Mouse (Mus musculus) liver, embryonic 16.5 days (tissue): Measurements from ENCODE around the gene Rbm48. TPM values are rescaled to one million over a fixed set of nuclear protein-coding genes. Genes with fewer than 3 reads are reported as not detected.
"Not testable (repeated sequence)": the region's sequence is repeated elsewhere in the genome, so short reads cannot be mapped to it uniquely, and the experiment has no call there.

Experiments
- ATAC-seq: fragments of 200-750 bp; cut with Nextera tagmentation; 2 replicates; pipeline ENCODE4 v1.8.0; 2017; ENCODE audit warnings: low read depth, mild to moderate bottlenecking, moderate number of reproducible peaks, moderate library complexity
- H3K27ac ChIP-seq: fragments of 300-500 bp; sonication (generic); 2 replicates; pipeline ENCODE4 v1.5.1; 2014; ENCODE audit warnings: mild to moderate bottlenecking, low read length
- H3K27me3 ChIP-seq: fragments of 300-500 bp; sonication (generic); 2 replicates; pipeline ENCODE4 v1.6.1; 2014; ENCODE audit warnings: low read depth, low read length, mixed read lengths; ENCODE audit not compliant: control insufficient read depth, insufficient read depth
- H3K36me3 ChIP-seq: fragments of 300-500 bp; sonication (generic); 2 replicates; pipeline ENCODE4 v1.6.1; 2014; ENCODE audit warnings: mild to moderate bottlenecking; ENCODE audit not compliant: control insufficient read depth, insufficient read depth
- H3K4me1 ChIP-seq: fragments of 300-500 bp; sonication (generic); 2 replicates; pipeline ENCODE4 v1.6.1; 2014; ENCODE audit warnings: low read depth, low read length, mixed read lengths; ENCODE audit not compliant: control insufficient read depth
- H3K4me2 ChIP-seq: fragments of 300-500 bp; sonication (generic); 2 replicates; pipeline ENCODE4 v1.6.1; 2014; ENCODE audit warnings: low read depth, low read length, mixed read lengths
- H3K4me3 ChIP-seq: fragments of 300-500 bp; sonication (generic); 2 replicates; pipeline ENCODE4 v1.5.1; 2014; ENCODE audit warnings: low read depth, mild to moderate bottlenecking, low read length
- H3K9ac ChIP-seq: fragments of 300-500 bp; sonication (generic); 2 replicates; pipeline ENCODE4 v1.6.1; 2014; ENCODE audit warnings: low read depth, low read length
- H3K9me3 ChIP-seq: fragments of 300-500 bp; sonication (generic); replicated peaks from 2 replicates; pipeline ENCODE4 v1.6.1; 2016; ENCODE audit warnings: low read length; ENCODE audit not compliant: control insufficient read depth
- WGBS: fragments of 180-500 bp; shearing (Covaris S2); extraction: QIAGEN DNeasy Blood & Tissue Kit; methylation state at CpG from one replicate; pipeline ENCODE4 v1.1.7; 2014; ENCODE audit not compliant: insufficient replicate concordance; 5-methylcytosine and 5-hydroxymethylcytosine counted together
- polyA plus RNA-seq: library from polyadenylated mRNA; unstranded; fragments of >200 nt; fragmentation: Nextera tagmentation; extraction: Ambion mirVana; gene quantifications from 2 replicates; pipeline ENCODE4 v1.2.1, GENCODE M21; 2015

Rbm48 gene
- polyA plus RNA-seq, 1 experiment from 2014 or later, result 5.5 TPM

DNA sequence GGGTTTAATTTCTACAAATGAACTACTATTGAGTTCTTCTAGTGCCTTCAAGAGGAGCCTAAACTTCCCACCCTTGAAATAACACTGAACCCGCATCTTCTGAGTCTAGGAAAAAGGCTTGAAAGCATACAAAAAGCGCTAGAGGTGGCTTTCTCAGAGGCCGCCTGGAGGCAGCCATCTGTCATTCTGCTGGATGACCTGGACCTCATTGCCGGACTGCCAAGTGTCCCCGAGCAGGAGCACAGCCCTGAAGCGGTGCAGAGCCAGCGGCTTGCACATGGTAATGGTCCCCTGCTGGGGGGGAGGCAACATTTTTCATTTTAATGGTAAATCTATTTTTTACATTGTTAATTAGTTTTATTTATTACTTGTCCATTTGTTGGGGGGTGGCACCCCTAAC is 24.1 kb upstream of the Rbm48 start:
- Histone ChIP-seq H3K27me3 (no peaks in the 10 kb centered on the region), H3K4me2 (no peak overlapping the region), H3K9ac (no peak overlapping the region), H3K36me3 (peaks cover 3% of the 10 kb centered on the region; the same call in 1 of the 2 replicates), H3K4me3 (no peak overlapping the region), H3K27ac (no peak overlapping the region), H3K4me1 (no peaks in the 10 kb centered on the region), H3K9me3 (no peaks in the 10 kb centered on the region)
- 77% methylated on average over 7 of the region's 7 CpGs for WGBS
- ATAC-seq, result no peak

- H3K9ac ChIP-seq, H3K4me1 ChIP-seq, H3K9me3 ChIP-seq, ATAC-seq, H3K27ac ChIP-seq, H3K36me3 ChIP-seq, H3K27me3 ChIP-seq, H3K4me3 ChIP-seq, H3K4me2 ChIP-seq: not testable (repeated sequence)
- WGBS, result 72% methylated on average over 2 of the region's 2 CpGs
Measured at GRCm38 (mm10) chr5:3611835-3612234, 15.4 kb upstream of the Rbm48 start.

- Histone ChIP-seq H3K9ac (no peak overlapping the region), H3K4me2 (no peak overlapping the region), H3K36me3 (peaks cover 6% of the 10 kb centered on the region), H3K27me3 (no peaks in the 10 kb centered on the region), H3K27ac (no peak overlapping the region), H3K4me3 (no peak overlapping the region), H3K4me1 (no peaks in the 10 kb centered on the region), H3K9me3 (no peaks in the 10 kb centered on the region)
- ATAC-seq, result no peak
- 85% methylated on average over 7 of the region's 7 CpGs for WGBS
Measured at GRCm38 (mm10) chr5:3609241-3609640, 12.9 kb upstream of the Rbm48 start.

DNA sequence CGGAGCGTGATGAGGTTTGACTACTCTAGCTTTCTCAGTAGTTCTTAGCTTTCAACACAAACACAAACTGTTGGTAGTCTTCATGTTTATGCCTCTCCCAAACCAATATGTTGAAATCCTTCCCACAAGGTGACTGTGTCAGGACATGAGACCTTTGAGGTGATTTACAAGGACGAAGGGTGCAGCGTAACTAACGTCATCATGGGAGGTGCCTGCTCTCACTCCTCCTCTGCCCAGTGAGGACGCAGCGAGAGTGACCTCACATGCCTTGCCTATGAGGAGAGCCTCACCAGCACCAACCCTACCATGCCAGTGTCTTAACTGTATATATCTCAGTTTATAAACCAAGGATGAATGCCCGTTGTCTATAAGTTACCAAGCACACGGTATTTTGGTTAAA is 10.7 kb upstream of the Rbm48 start:
- Histone ChIP-seq H3K9me3 (no peaks in the 10 kb centered on the region), H3K9ac (no peak overlapping the region), H3K27me3 (no peaks in the 10 kb centered on the region), H3K4me1 (no peaks in the 10 kb centered on the region), H3K4me3 (no peak overlapping the region), H3K27ac (no peak overlapping the region), H3K36me3 (peaks cover 6% of the 10 kb centered on the region), H3K4me2 (no peak overlapping the region)
- no peak for ATAC-seq
- WGBS, result 83% methylated on average over 9 of the region's 9 CpGs

DNA sequence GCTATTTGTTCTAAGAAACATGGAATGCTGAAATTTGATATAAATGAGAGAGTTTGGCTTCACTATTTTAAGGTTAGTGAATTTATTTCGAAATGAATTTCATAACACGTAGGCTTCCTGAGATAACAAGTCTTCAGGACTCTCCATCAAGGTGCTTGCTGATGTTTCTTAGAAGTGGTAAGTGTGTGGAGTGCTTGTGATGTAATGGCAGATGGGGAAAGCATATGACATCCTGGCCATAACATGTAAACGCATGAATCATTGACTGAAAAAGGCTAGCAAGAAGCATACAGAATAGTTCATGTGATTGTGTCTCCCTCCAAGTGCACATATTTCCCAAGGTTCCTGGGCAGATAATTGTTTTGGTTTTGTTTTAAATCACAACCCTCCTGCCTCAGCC is 4.4 kb upstream of the Rbm48 start:
- no peak overlapping the region for H3K9ac ChIP-seq
- no peaks in the 10 kb centered on the region for H3K27me3 ChIP-seq
- peaks cover 3% of the 10 kb centered on the region; the same call in 1 of the 2 replicates for H3K36me3 ChIP-seq
- H3K4me2 ChIP-seq, result no peak overlapping the region
- peaks cover 5% of the 10 kb centered on the region for H3K4me1 ChIP-seq
- no peak overlapping the region for H3K4me3 ChIP-seq
- H3K9me3 ChIP-seq, result no peaks in the 10 kb centered on the region
- 71% methylated on average over 3 of the region's 3 CpGs for WGBS
- ATAC-seq, result no peak
- no peak overlapping the region for H3K27ac ChIP-seq

GRCm38 (mm10) chr5:3600298-3600697 is 3.9 kb upstream of the Rbm48 start:
- Histone ChIP-seq H3K9me3 (no peaks in the 10 kb centered on the region), H3K4me2 (no peak overlapping the region), H3K36me3 (peaks cover under 1% of the 10 kb centered on the region; the same call in 1 of the 2 replicates), H3K27me3 (no peaks in the 10 kb centered on the region), H3K27ac (no peak overlapping the region), H3K9ac (no peak overlapping the region), H3K4me1 (peaks cover 7% of the 10 kb centered on the region), H3K4me3 (no peak overlapping the region)
- 42% methylated on average over 1 of the region's 1 CpGs for WGBS
- ATAC-seq, result no peak

GRCm38 (mm10) chr5:3598766-3599165 is 2.4 kb upstream of the Rbm48 start:
- Histone ChIP-seq H3K27ac (no peak overlapping the region), H3K4me2 (no peak overlapping the region), H3K4me1 (peaks cover 12% of the 10 kb centered on the region), H3K9ac (no peak overlapping the region), H3K9me3 (no peaks in the 10 kb centered on the region), H3K36me3 (no peaks in the 10 kb centered on the region), H3K27me3 (no peaks in the 10 kb centered on the region), H3K4me3 (no peak overlapping the region)
- no peak for ATAC-seq
- WGBS, result 76% methylated on average over 5 of the region's 5 CpGs

DNA sequence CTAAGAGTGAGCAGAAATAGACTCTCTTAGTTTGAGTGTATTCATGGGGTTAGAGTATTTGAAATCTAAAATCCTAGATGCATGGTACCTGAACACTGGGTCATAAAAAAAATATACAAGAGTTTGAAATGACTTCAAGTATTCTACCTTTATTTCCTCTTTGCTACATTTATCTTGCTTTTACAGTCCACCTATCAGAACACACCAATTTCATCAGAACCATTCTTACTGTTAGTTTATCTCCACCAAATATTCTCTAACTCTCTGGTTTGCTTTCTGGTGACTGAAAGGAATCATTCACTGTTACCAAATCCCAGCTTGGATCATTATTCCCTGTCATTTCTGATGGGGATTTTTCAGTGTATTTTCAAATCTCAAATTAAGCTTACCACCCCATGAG is 786 bp upstream of the Rbm48 start:
- H3K36me3 ChIP-seq, result no peaks in the 10 kb centered on the region
- ATAC-seq, result no peak
- H3K4me3 ChIP-seq, result peak overlapping the region; percentile 78; the same call in 1 of the 2 replicates
- peak overlapping the region; percentile 83 for H3K4me2 ChIP-seq
- no peak overlapping the region for H3K27ac ChIP-seq
- no peaks in the 10 kb centered on the region for H3K27me3 ChIP-seq
- H3K4me1 ChIP-seq, result peaks cover 12% of the 10 kb centered on the region
- H3K9ac ChIP-seq, result no peak overlapping the region
- H3K9me3 ChIP-seq, result no peaks in the 10 kb centered on the region

DNA sequence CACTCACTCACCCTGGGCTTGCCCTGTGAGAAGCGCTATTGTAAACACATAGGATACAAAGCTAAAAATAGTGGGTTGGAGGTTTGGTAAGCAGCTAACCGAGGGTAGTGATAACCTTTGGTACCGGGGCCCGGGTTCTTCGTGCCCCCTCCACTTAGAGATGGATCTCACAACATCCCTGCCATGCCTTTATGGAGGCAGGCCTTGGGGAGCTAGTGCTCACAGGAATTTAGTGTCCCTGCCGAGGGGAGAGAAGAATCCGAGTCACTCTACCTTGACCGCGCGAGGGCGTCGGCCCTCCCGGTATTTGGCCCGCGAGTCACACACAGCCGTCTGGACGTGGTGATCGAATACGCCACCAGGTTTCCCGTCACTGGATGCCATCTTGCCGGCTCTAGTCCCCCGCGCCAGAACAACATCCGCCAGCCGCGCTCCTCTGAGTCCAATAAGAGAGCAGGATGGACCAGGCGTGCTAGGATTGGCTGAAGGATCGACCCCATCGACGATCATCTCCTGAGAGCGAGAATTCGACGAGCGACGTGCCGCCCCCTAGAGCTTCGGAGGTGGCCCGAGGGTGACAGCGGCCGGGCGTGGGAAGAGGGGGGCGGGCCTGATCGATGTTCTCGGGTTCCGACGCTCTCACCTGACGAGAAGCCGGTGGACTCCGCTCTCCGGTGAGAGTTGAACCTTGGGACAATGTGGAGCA is 539 bp downstream of the Rbm48 start, which contains the start of gene Pex1:
Pex1 (plus strand) TSS at position 374 of the 706 bp plus-strand sequence.
- Histone ChIP-seq H3K36me3 (no peaks in the 10 kb centered on the region), H3K9me3 (no peaks in the 10 kb centered on the region), H3K4me1 (peaks cover 12% of the 10 kb centered on the region), H3K4me3 (peak within 1 kb of the TSS; percentile 78), H3K27ac (peak within 1 kb of the TSS; percentile 52), H3K4me2 (peak within 1 kb of the TSS; percentile 83), H3K27me3 (no peaks in the 10 kb centered on the region), H3K9ac (peak within 1 kb of the TSS; percentile 77)
- ATAC-seq, result peak; percentile 97
- WGBS, result under 1% methylated on average over 50 of the region's 50 CpGs
